Mouse (Mus musculus) hindbrain, embryonic 12.5 days (tissue): Measurements from ENCODE around the gene Ahrr. TPM values are rescaled to one million over a fixed set of nuclear protein-coding genes. Genes with fewer than 3 reads are reported as not detected.

Experiments
- ATAC-seq: fragments of 200-750 bp; cut with Nextera tagmentation; 2 replicates; pipeline ENCODE4 v1.8.0; 2017; ENCODE audit warnings: moderate TSS enrichment; ENCODE audit not compliant: low FRiP score
- H3K27ac ChIP-seq: fragments of 300-500 bp; sonication (generic); 2 replicates; pipeline ENCODE4 v1.5.1; 2016; ENCODE audit warnings: mild to moderate bottlenecking
- H3K27me3 ChIP-seq: fragments of 300-500 bp; sonication (generic); 2 replicates; pipeline ENCODE4 v1.6.1; 2016; ENCODE audit warnings: mild to moderate bottlenecking
- H3K36me3 ChIP-seq: fragments of 300-500 bp; sonication (generic); 2 replicates; pipeline ENCODE4 v1.6.1; 2016; ENCODE audit warnings: mild to moderate bottlenecking
- H3K4me1 ChIP-seq: fragments of 300-500 bp; sonication (generic); 2 replicates; pipeline ENCODE4 v1.6.1; 2016
- H3K4me2 ChIP-seq: fragments of 300-500 bp; sonication (generic); replicated peaks from 2 replicates; pipeline ENCODE4 v1.6.1; 2016; ENCODE audit warnings: mild to moderate bottlenecking
- H3K4me3 ChIP-seq: fragments of 300-500 bp; sonication (generic); 2 replicates; pipeline ENCODE4 v1.5.1; 2016; ENCODE audit warnings: mild to moderate bottlenecking
- H3K9ac ChIP-seq: fragments of 300-500 bp; sonication (generic); 2 replicates; pipeline ENCODE4 v1.6.1; 2016; ENCODE audit warnings: mild to moderate bottlenecking, moderate library complexity
- H3K9me3 ChIP-seq: fragments of 300-500 bp; sonication (generic); replicated peaks from 2 replicates; pipeline ENCODE4 v1.6.1; 2016; ENCODE audit warnings: mild to moderate bottlenecking
- WGBS: fragments of 180-500 bp; shearing (Covaris S2); methylation state at CpG from one replicate; pipeline ENCODE4 v1.1.7; 2016; 5-methylcytosine and 5-hydroxymethylcytosine counted together
- polyA plus RNA-seq: library from polyadenylated mRNA; unstranded; fragments of >200 nt; fragmentation: Nextera tagmentation; extraction: Ambion mirVana; gene quantifications from 2 replicates; pipeline ENCODE4 v1.2.1, GENCODE M21; 2016

Ahrr gene
- polyA plus RNA-seq, 1 experiment from 2014 or later, result 1.2 TPM

GRCm38 (mm10) chr13:74300925-74301606, 8.9 kb upstream of the Ahrr start:
- Histone ChIP-seq H3K27me3 (no peaks in the 10 kb centered on the region), H3K4me1 (no peaks in the 10 kb centered on the region), H3K4me3 (no peak overlapping the region), H3K36me3 (peaks cover 42% of the 10 kb centered on the region), H3K4me2 (no peak overlapping the region), H3K9me3 (no peaks in the 10 kb centered on the region), H3K27ac (no peak overlapping the region), H3K9ac (no peak overlapping the region)
- ATAC-seq, result peak; percentile 75
- WGBS, result 44% methylated on average over 4 of the region's 4 CpGs

- WGBS, result 82% methylated on average over 7 of the region's 7 CpGs
- ATAC-seq, result no peak
- H3K36me3 ChIP-seq, result no peaks in the 10 kb centered on the region
Measured at GRCm38 (mm10) chr13:74296376-74296775, 4.2 kb upstream of the Ahrr start.

GRCm38 (mm10) chr13:74289646-74290045, 2.5 kb downstream of the Ahrr start:
- H3K4me1 ChIP-seq, result peaks cover 7% of the 10 kb centered on the region
- H3K4me2 ChIP-seq, result no peak overlapping the region
- no peak for ATAC-seq
- no peak overlapping the region for H3K9ac ChIP-seq
- H3K27me3 ChIP-seq, result peaks cover 25% of the 10 kb centered on the region
- no peaks in the 10 kb centered on the region for H3K36me3 ChIP-seq
- H3K4me3 ChIP-seq, result no peak overlapping the region
- H3K27ac ChIP-seq, result no peak overlapping the region
- no peaks in the 10 kb centered on the region for H3K9me3 ChIP-seq
- WGBS, result 87% methylated on average over 5 of the region's 5 CpGs

More at GRCm38 (mm10) chr13:74296376-74296775, 4.2 kb upstream of the Ahrr start:
- Histone ChIP-seq H3K9me3 (no peaks in the 10 kb centered on the region), H3K4me3 (no peak overlapping the region), H3K4me1 (peaks cover 7% of the 10 kb centered on the region), H3K27me3 (peaks cover 16% of the 10 kb centered on the region), H3K27ac (no peak overlapping the region), H3K4me2 (no peak overlapping the region), H3K9ac (no peak overlapping the region)

- H3K36me3 ChIP-seq, result no peaks in the 10 kb centered on the region
- H3K27ac ChIP-seq, result no peak overlapping the region
- no peak for ATAC-seq
- H3K4me3 ChIP-seq, result no peak overlapping the region
- H3K9ac ChIP-seq, result no peak overlapping the region
- H3K9me3 ChIP-seq, result no peaks in the 10 kb centered on the region
- H3K4me1 ChIP-seq, result no peaks in the 10 kb centered on the region
- 62% methylated on average over 2 of the region's 2 CpGs for WGBS
- H3K27me3 ChIP-seq, result no peaks in the 10 kb centered on the region
- H3K4me2 ChIP-seq, result no peak overlapping the region
Measured at GRCm38 (mm10) chr13:74282299-74282698, 9.8 kb downstream of the Ahrr start.

GRCm38 (mm10) chr13:74275726-74276125, 16.4 kb downstream of the Ahrr start:
- H3K27me3 ChIP-seq, result no peaks in the 10 kb centered on the region
- no peak overlapping the region for H3K9ac ChIP-seq
- H3K4me3 ChIP-seq, result no peak overlapping the region
- H3K9me3 ChIP-seq, result no peaks in the 10 kb centered on the region
- WGBS, result 78% methylated on average over 4 of the region's 4 CpGs
- no peak overlapping the region for H3K4me2 ChIP-seq
- ATAC-seq, result no peak
- H3K4me1 ChIP-seq, result no peaks in the 10 kb centered on the region
- H3K36me3 ChIP-seq, result no peaks in the 10 kb centered on the region
- H3K27ac ChIP-seq, result no peak overlapping the region

- peak; percentile 89 for ATAC-seq
- no peaks in the 10 kb centered on the region for H3K36me3 ChIP-seq
- H3K27ac ChIP-seq, result no peak overlapping the region
- 3% methylated on average over 10 of the region's 10 CpGs for WGBS
- no peaks in the 10 kb centered on the region for H3K9me3 ChIP-seq
- H3K4me3 ChIP-seq, result peak overlapping the region; percentile 49
- no peaks in the 10 kb centered on the region; the same call in 1 of the 2 replicates for H3K27me3 ChIP-seq
- peaks cover 9% of the 10 kb centered on the region for H3K4me1 ChIP-seq
- H3K9ac ChIP-seq, result peak overlapping the region; percentile 75
- H3K4me2 ChIP-seq, result peak overlapping the region; percentile 94
Measured at GRCm38 (mm10) chr13:74260231-74260992, 31.7 kb downstream of the Ahrr start.

GRCm38 (mm10) chr13:74259460-74260230, 32.5 kb downstream of the Ahrr start:
- peak; percentile 79 for ATAC-seq

GRCm38 (mm10) chr13:74246494-74246893, 45.6 kb downstream of the Ahrr start:
- H3K9me3 ChIP-seq, result no peaks in the 10 kb centered on the region
- H3K36me3 ChIP-seq, result no peaks in the 10 kb centered on the region
- no peaks in the 10 kb centered on the region for H3K27me3 ChIP-seq
- no peak overlapping the region for H3K27ac ChIP-seq
- H3K4me2 ChIP-seq, result no peak overlapping the region
- H3K4me1 ChIP-seq, result peaks cover 10% of the 10 kb centered on the region
- no peak overlapping the region for H3K9ac ChIP-seq
- H3K4me3 ChIP-seq, result no peak overlapping the region
- no peak for ATAC-seq

More at GRCm38 (mm10) chr13:74259460-74260230, 32.5 kb downstream of the Ahrr start:
- WGBS, result 5% methylated on average over 35 of the region's 35 CpGs
- H3K27me3 ChIP-seq, result no peaks in the 10 kb centered on the region; the same call in 1 of the 2 replicates
- H3K36me3 ChIP-seq, result no peaks in the 10 kb centered on the region
- H3K4me3 ChIP-seq, result peak overlapping the region; percentile 49
- H3K4me1 ChIP-seq, result peaks cover 9% of the 10 kb centered on the region
- H3K4me2 ChIP-seq, result peak overlapping the region; percentile 94
- H3K27ac ChIP-seq, result no peak overlapping the region
- H3K9me3 ChIP-seq, result no peaks in the 10 kb centered on the region
- peak overlapping the region; percentile 75 for H3K9ac ChIP-seq

- H3K4me3 ChIP-seq, result no peak overlapping the region
- peaks cover 10% of the 10 kb centered on the region for H3K4me1 ChIP-seq
- H3K36me3 ChIP-seq, result no peaks in the 10 kb centered on the region
- no peaks in the 10 kb centered on the region for H3K9me3 ChIP-seq
- WGBS, result 61% methylated on average over 4 of the region's 4 CpGs
- ATAC-seq, result peak; percentile 84
- peak overlapping the region; percentile 41 for H3K4me2 ChIP-seq
- no peak overlapping the region for H3K27ac ChIP-seq
- H3K27me3 ChIP-seq, result no peaks in the 10 kb centered on the region
- H3K9ac ChIP-seq, result no peak overlapping the region
Measured at GRCm38 (mm10) chr13:74245899-74246231, 46.3 kb downstream of the Ahrr start.

GRCm38 (mm10) chr13:74245214-74245898, 46.8 kb downstream of the Ahrr start:
- WGBS, result 29% methylated on average over 17 of the region's 17 CpGs
- no peaks in the 10 kb centered on the region for H3K27me3 ChIP-seq
- H3K36me3 ChIP-seq, result no peaks in the 10 kb centered on the region
- peaks cover 10% of the 10 kb centered on the region for H3K4me1 ChIP-seq
- no peaks in the 10 kb centered on the region for H3K9me3 ChIP-seq
- peak overlapping the region; percentile 41 for H3K4me2 ChIP-seq
- ATAC-seq, result peak; percentile 97
- no peak overlapping the region for H3K9ac ChIP-seq
- H3K27ac ChIP-seq, result no peak overlapping the region
- no peak overlapping the region for H3K4me3 ChIP-seq

- 81% methylated on average over 7 of the region's 7 CpGs for WGBS
- Histone ChIP-seq H3K36me3 (no peaks in the 10 kb centered on the region), H3K4me3 (no peak overlapping the region), H3K9ac (no peak overlapping the region), H3K4me2 (no peak overlapping the region), H3K27me3 (no peaks in the 10 kb centered on the region; the same call in 1 of the 2 replicates), H3K9me3 (no peaks in the 10 kb centered on the region), H3K4me1 (no peaks in the 10 kb centered on the region), H3K27ac (no peak overlapping the region)
- ATAC-seq, result no peak
Measured at GRCm38 (mm10) chr13:74237574-74237973, 54.6 kb downstream of the Ahrr start.

GRCm38 (mm10) chr13:74220659-74221058, 71.5 kb downstream of the Ahrr start:
- ATAC-seq, result no peak
- Histone ChIP-seq H3K4me1 (no peaks in the 10 kb centered on the region), H3K36me3 (no peaks in the 10 kb centered on the region), H3K4me3 (no peak overlapping the region), H3K27ac (no peak overlapping the region), H3K27me3 (no peaks in the 10 kb centered on the region), H3K9ac (no peak overlapping the region), H3K9me3 (no peaks in the 10 kb centered on the region), H3K4me2 (no peak overlapping the region)
- WGBS, result 44% methylated on average over 1 of the region's 1 CpGs
